Mouse (Mus musculus): ENCODE results near the gene Chl1. TPM values are rescaled to one million over a fixed set of nuclear protein-coding genes. Genes with fewer than 3 reads are reported as not detected.

Chl1 gene
- polyA plus RNA-seq, 1 experiment from 2014 or later, result 4.3 TPM

DNA sequence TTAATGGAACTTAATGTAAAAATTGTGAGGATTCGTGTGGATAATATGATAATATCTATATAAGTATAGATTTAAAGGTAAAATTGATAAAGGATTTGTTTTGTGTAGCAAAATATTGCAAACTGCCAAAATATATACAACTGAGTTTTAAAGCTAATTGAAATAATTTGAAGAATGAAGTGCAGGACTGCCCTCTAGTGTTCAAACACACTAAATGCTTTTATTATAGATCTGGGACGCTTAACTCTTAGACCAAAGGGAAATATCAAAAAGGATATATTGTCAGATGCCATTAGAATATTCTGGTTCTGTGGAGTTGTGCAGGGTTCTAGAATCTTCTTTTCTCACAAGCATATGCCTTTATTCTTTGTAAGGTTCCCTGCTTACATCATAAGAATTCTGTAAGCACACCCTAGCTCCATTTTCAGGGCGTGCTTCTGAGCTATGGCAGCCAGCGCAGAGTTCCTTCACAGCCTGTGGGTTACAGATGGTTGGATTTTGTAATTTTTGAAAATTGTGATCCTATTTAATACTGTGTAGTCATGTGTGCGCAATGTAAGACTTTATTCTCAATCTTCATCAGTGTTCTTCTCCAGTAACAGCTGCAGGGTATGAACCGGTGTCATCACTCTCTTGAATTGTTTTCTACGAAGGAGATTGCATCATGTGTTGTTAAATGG lies 187.1 kb downstream of the Chl1 start:
- no peaks in the 10 kb centered on the region for H3K4me1 ChIP-seq (replicated peaks; ENCODE audit: control insufficient read depth, insufficient read depth, low read length)
- H3K36me3 ChIP-seq (ENCODE audit: control insufficient read depth, insufficient read depth, low read length), result no peaks in the 10 kb centered on the region
- H3K4me3 ChIP-seq (ENCODE audit: low read depth, low read length), result no peak overlapping the region
- no peaks in the 10 kb centered on the region for H3K27me3 ChIP-seq (replicated peaks; ENCODE audit: control insufficient read depth, insufficient read depth, low read length)
- H3K4me2 ChIP-seq (ENCODE audit: low read length), result no peak overlapping the region
- no peak overlapping the region for H3K27ac ChIP-seq (ENCODE audit: low read depth)
- 61% methylated on average over 7 of the region's 7 CpGs for WGBS
- DNase-seq (ENCODE audit: low spot score) (no peak), ATAC-seq (replicated peaks; ENCODE audit: low FRiP score, low TSS enrichment, low read depth) (no peak)
- no peak overlapping the region for H3K9ac ChIP-seq (ENCODE audit: low read length)
- no peaks in the 10 kb centered on the region for H3K9me3 ChIP-seq (ENCODE audit: control insufficient read depth, low read length)

DNA sequence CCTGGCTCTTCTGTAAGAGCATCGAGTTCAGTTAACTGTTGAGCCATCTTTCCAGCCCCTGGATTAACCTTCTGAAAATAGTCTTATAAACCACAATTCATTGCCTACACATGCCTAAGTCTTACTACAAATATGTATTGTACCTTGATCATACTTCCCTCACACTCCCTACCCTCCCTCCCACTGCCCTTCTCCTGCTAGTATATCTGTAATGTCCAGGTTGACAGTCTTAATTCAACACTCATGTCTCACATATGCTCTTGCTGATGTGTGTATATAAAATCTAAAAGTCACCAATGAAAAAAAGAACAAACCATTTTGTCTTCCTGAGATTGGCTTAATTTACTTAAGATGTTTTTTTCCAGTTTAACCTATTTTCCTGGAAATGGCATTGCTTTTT lies 189.1 kb downstream of the Chl1 start:
- ATAC-seq (replicated peaks; ENCODE audit: low FRiP score, low TSS enrichment, low read depth) (no peak), DNase-seq (ENCODE audit: low spot score) (no peak)
- 83% methylated on average over 1 of the region's 1 CpGs for WGBS
- H3K4me2 ChIP-seq (ENCODE audit: low read length), result no peak overlapping the region
- H3K27ac ChIP-seq (ENCODE audit: low read depth), result no peak overlapping the region
- no peaks in the 10 kb centered on the region for H3K4me1 ChIP-seq (replicated peaks; ENCODE audit: control insufficient read depth, insufficient read depth, low read length)
- H3K36me3 ChIP-seq (ENCODE audit: control insufficient read depth, insufficient read depth, low read length), result no peaks in the 10 kb centered on the region
- H3K9ac ChIP-seq (ENCODE audit: low read length), result no peak overlapping the region
- no peak overlapping the region for H3K4me3 ChIP-seq (ENCODE audit: low read depth, low read length)
- H3K27me3 ChIP-seq (replicated peaks; ENCODE audit: control insufficient read depth, insufficient read depth, low read length), result no peaks in the 10 kb centered on the region
- no peaks in the 10 kb centered on the region for H3K9me3 ChIP-seq (ENCODE audit: control insufficient read depth, low read length)

DNA sequence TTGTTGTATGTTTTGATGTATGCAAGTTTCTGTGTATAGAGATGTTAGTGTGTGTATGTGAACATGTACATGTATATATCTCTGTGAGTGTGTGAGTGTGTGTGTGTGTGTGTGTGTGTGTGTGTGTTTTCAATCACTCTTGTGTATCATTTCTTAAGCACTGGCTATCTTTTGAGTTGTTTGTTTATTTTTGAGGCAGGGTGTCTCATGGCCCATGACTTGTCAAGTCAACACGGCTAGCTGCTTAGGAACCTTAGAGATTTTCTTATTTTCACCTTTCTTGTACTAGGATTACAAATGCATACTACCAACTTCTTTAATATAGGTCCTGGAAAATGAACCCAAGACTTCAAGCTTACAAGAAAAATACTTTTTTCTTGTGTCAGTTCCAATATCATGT lies 189.5 kb downstream of the Chl1 start:
- DNase-seq (ENCODE audit: low spot score), result no peak
- Histone ChIP-seq H3K27ac (ENCODE audit: low read depth) (no peak overlapping the region), H3K4me3 (ENCODE audit: low read depth, low read length) (no peak overlapping the region), H3K9me3 (ENCODE audit: control insufficient read depth, low read length) (no peaks in the 10 kb centered on the region), H3K9ac (ENCODE audit: low read length) (no peak overlapping the region), H3K27me3 (replicated peaks; ENCODE audit: control insufficient read depth, insufficient read depth, low read length) (no peaks in the 10 kb centered on the region), H3K4me2 (ENCODE audit: low read length) (no peak overlapping the region), H3K4me1 (replicated peaks; ENCODE audit: control insufficient read depth, insufficient read depth, low read length) (no peaks in the 10 kb centered on the region), H3K36me3 (ENCODE audit: control insufficient read depth, insufficient read depth, low read length) (no peaks in the 10 kb centered on the region)
- no peak for ATAC-seq (replicated peaks; ENCODE audit: low FRiP score, low TSS enrichment, low read depth)
- WGBS, result 57% methylated on average over 1 of the region's 1 CpGs

DNA sequence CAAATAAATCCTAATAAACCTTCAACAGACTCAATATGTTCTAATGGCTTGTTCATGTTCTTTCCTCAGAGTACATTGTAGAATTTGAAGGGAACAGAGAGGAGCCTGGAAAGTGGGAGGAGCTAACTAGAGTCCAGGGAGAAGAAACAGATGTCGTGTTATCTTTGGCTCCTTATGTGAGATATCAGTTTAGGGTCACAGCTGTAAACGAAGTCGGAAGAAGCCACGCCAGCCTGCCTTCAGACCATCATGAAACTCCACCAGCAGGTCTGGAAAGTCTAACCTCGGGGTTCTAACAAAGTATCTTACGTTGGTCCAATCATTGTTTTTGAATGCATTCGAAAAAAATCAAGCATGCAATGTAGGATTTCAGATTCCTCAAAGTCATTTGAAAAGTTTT lies 189.9 kb downstream of the Chl1 start:
- WGBS, result 51% methylated on average over 7 of the region's 7 CpGs
- ATAC-seq (replicated peaks; ENCODE audit: low FRiP score, low TSS enrichment, low read depth), result no peak
- H3K9me3 ChIP-seq (ENCODE audit: control insufficient read depth, low read length), result no peaks in the 10 kb centered on the region

DNA sequence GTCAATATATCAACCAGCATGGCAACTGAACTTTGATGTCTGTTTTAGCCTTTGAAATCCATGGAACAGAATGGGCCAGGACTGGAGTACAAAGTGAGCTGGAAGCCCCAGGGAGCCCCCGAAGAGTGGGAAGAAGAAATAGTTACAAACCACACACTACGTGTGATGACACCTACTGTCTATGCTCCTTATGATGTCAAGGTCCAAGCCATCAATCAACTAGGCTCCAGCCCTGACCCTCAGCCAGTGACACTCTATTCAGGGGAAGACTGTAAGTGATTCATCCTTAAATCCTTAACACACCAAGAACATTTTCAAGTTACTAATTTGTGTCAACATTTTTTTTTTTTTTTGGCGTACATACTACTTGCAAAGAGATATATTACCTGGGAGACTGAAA lies 196.0 kb downstream of the Chl1 start:
- 78% methylated on average over 3 of the region's 3 CpGs for WGBS
- Histone ChIP-seq H3K4me3 (ENCODE audit: low read depth, low read length) (no peak overlapping the region), H3K4me2 (ENCODE audit: low read length) (no peak overlapping the region), H3K4me1 (replicated peaks; ENCODE audit: control insufficient read depth, insufficient read depth, low read length) (no peaks in the 10 kb centered on the region), H3K27ac (ENCODE audit: low read depth) (no peak overlapping the region), H3K36me3 (ENCODE audit: control insufficient read depth, insufficient read depth, low read length) (no peaks in the 10 kb centered on the region), H3K9ac (ENCODE audit: low read length) (no peak overlapping the region), H3K27me3 (replicated peaks; ENCODE audit: control insufficient read depth, insufficient read depth, low read length) (no peaks in the 10 kb centered on the region), H3K9me3 (ENCODE audit: control insufficient read depth, low read length) (no peaks in the 10 kb centered on the region)
- DNase-seq (ENCODE audit: low spot score) (no peak), ATAC-seq (replicated peaks; ENCODE audit: low FRiP score, low TSS enrichment, low read depth) (no peak)

More for the DNA sequence above, 189.9 kb downstream of the Chl1 start:
- Histone ChIP-seq H3K27me3 (replicated peaks; ENCODE audit: control insufficient read depth, insufficient read depth, low read length) (no peaks in the 10 kb centered on the region), H3K4me1 (replicated peaks; ENCODE audit: control insufficient read depth, insufficient read depth, low read length) (no peaks in the 10 kb centered on the region), H3K36me3 (ENCODE audit: control insufficient read depth, insufficient read depth, low read length) (no peaks in the 10 kb centered on the region), H3K4me3 (ENCODE audit: low read depth, low read length) (no peak overlapping the region), H3K4me2 (ENCODE audit: low read length) (no peak overlapping the region), H3K27ac (ENCODE audit: low read depth) (no peak overlapping the region), H3K9ac (ENCODE audit: low read length) (no peak overlapping the region)
- no peak for DNase-seq (ENCODE audit: low spot score)

DNA sequence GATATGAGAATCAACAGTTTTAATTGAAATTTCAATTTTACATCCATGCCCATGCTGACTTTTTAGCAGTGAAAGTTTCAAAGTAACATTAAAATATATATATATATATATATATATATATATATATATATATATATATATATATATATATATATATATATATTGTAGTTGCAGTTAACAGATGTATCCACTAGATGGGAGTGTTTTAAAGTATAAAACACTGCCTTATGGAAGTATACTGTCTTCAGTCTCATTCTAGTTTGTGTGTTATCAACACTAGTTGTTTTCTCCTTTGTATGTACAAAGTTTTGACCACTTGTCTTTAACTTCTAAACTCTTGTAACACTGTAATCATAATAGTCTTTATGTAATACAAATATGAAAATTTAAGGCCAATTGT lies 228.9 kb downstream of the Chl1 start:
- Histone ChIP-seq H3K36me3 (ENCODE audit: control insufficient read depth, insufficient read depth, low read length) (no peaks in the 10 kb centered on the region), H3K4me3 (ENCODE audit: low read depth, low read length) (no peak overlapping the region), H3K4me2 (ENCODE audit: low read length) (no peak overlapping the region), H3K4me1 (replicated peaks; ENCODE audit: control insufficient read depth, insufficient read depth, low read length) (no peaks in the 10 kb centered on the region), H3K9me3 (ENCODE audit: control insufficient read depth, low read length) (no peaks in the 10 kb centered on the region), H3K9ac (ENCODE audit: low read length) (no peak overlapping the region), H3K27me3 (replicated peaks; ENCODE audit: control insufficient read depth, insufficient read depth, low read length) (no peaks in the 10 kb centered on the region), H3K27ac (ENCODE audit: low read depth) (no peak overlapping the region)
- no peak for ATAC-seq (replicated peaks; ENCODE audit: low FRiP score, low TSS enrichment, low read depth)
- DNase-seq (ENCODE audit: low spot score), result no peak

DNA sequence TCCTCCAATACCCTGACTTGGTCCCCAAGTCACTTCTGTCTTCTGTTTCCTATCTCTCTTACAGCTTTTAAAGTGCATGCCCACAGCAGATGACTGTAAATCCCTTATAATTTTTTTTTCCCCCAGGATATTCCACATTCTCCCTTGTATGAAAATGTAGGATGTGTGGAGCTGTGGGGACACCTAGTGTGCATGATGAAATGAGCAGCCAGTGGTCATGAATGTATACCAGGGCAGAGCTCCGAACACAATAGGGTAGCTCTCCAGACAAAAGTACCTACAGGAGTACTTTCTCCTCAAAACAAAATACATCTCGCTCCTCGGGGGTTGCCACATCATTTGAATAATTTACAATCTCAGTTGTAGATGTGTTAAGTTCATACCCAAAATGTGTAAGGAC lies 232.4 kb downstream of the Chl1 start:
- Histone ChIP-seq H3K4me2 (ENCODE audit: low read length) (no peak overlapping the region), H3K4me3 (ENCODE audit: low read depth, low read length) (no peak overlapping the region), H3K9ac (ENCODE audit: low read length) (no peak overlapping the region), H3K4me1 (replicated peaks; ENCODE audit: control insufficient read depth, insufficient read depth, low read length) (no peaks in the 10 kb centered on the region), H3K9me3 (ENCODE audit: control insufficient read depth, low read length) (no peaks in the 10 kb centered on the region), H3K27ac (ENCODE audit: low read depth) (no peak overlapping the region), H3K36me3 (ENCODE audit: control insufficient read depth, insufficient read depth, low read length) (no peaks in the 10 kb centered on the region), H3K27me3 (replicated peaks; ENCODE audit: control insufficient read depth, insufficient read depth, low read length) (no peaks in the 10 kb centered on the region)
- ATAC-seq (replicated peaks; ENCODE audit: low FRiP score, low TSS enrichment, low read depth), result no peak
- 65% methylated on average over 3 of the region's 3 CpGs for WGBS
- no peak for DNase-seq (ENCODE audit: low spot score)

DNA sequence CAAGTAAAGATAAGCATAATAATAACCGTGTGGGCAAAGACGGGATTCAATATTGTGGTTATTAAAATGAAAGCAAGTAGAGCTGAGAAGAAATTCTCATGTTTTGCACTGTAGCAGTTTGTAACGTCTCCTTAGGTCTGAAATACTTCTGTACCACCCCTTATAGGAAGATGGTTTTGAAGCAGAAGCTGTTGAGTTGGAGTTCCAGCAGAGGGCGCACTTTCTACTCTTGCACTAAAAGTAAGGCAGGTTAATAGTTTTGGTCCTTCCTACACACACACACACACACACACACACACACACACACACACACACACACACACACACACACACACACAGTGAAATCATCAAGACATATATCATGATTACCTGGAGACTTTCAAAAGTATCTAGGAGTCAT lies 235.7 kb downstream of the Chl1 start:
- Histone ChIP-seq H3K36me3 (ENCODE audit: control insufficient read depth, insufficient read depth, low read length) (no peaks in the 10 kb centered on the region), H3K9me3 (ENCODE audit: control insufficient read depth, low read length) (no peaks in the 10 kb centered on the region), H3K9ac (ENCODE audit: low read length) (no peak overlapping the region), H3K27ac (ENCODE audit: low read depth) (no peak overlapping the region), H3K4me2 (ENCODE audit: low read length) (no peak overlapping the region), H3K27me3 (replicated peaks; ENCODE audit: control insufficient read depth, insufficient read depth, low read length) (no peaks in the 10 kb centered on the region), H3K4me1 (replicated peaks; ENCODE audit: control insufficient read depth, insufficient read depth, low read length) (no peaks in the 10 kb centered on the region), H3K4me3 (ENCODE audit: low read depth, low read length) (no peak overlapping the region)
- DNase-seq (ENCODE audit: low spot score), result no peak
- no peak for ATAC-seq (replicated peaks; ENCODE audit: low FRiP score, low TSS enrichment, low read depth)
- 25% methylated on average over 4 of the region's 4 CpGs for WGBS

DNA sequence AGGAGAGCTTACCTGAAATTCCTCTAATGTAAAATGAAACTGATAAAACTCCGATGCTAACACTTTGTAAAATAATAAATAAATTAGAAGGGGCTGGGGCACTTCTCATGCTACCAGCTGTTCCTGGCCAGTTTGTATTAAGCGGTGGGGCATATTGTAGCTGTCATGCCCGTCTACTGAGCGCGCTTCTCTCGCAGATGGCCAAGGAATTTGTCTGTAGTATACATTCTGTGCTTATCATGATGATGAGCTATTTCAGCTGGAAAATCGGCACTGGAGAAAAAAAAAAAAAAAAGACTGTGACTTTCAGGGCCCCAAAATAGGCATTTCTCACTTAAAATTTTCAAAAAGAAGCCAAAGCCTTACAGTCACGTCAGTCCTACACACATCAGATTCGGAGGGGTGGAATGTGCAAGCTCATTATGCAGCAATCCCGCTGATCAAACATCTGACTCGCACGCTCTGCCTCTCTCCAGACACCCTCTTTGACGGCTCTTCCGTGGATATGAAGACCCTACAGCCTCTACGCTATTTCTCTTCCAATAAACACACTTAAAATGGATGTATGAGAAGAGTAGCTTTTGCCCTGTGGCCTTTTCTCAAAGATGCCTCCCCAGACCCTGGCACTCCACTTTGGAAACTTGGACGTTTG lies 238.9 kb downstream of the Chl1 start:
- no peak overlapping the region for H3K4me3 ChIP-seq (ENCODE audit: low read depth, low read length)
- no peak overlapping the region for H3K4me2 ChIP-seq (ENCODE audit: low read length)
- no peaks in the 10 kb centered on the region for H3K4me1 ChIP-seq (replicated peaks; ENCODE audit: control insufficient read depth, insufficient read depth, low read length)
- DNase-seq (ENCODE audit: low spot score), result no peak
- no peaks in the 10 kb centered on the region for H3K9me3 ChIP-seq (ENCODE audit: control insufficient read depth, low read length)
- no peak for ATAC-seq (replicated peaks; ENCODE audit: low FRiP score, low TSS enrichment, low read depth)
- H3K9ac ChIP-seq (ENCODE audit: low read length), result no peak overlapping the region
- no peak overlapping the region for H3K27ac ChIP-seq (ENCODE audit: low read depth)
- 60% methylated on average over 16 of the region's 16 CpGs for WGBS
- H3K27me3 ChIP-seq (replicated peaks; ENCODE audit: control insufficient read depth, insufficient read depth, low read length), result no peaks in the 10 kb centered on the region
- no peaks in the 10 kb centered on the region for H3K36me3 ChIP-seq (ENCODE audit: control insufficient read depth, insufficient read depth, low read length)

Data from intestine, embryonic 14.5 days (tissue).